ENCODE assay signal across 19 mouse cellular contexts in genomic region chr5:142039236-142039635, GRCm38 (mm10).
DNase-seq lines count a peak whose midpoint lies in the region; ATAC-seq lines count a peak whose summit lies in the region.
"Had no signal": no experiment of that assay in that cellular context is flagged by ENCODE, and none has a peak within 500 bp of the region (broad histone marks: within the 10 kb centered on the region; RNA-seq: fewer than 3 reads in every experiment).

No protein-coding gene starts in this region.

- 0 out of 2 replicates have a peak overlapping the region, but pooled peaks have one; percentile 4 for H3K27ac ChIP-seq in heart, embryonic 16.5 days (ENCODE audit: low read length)
- no peak overlapping the region for H3K27ac ChIP-seq in midbrain, embryonic 13.5 days
- H3K27ac ChIP-seq: embryonic facial prominence, embryonic 10.5 days; forebrain, embryonic 13.5 days; gastrocnemius, adult 2 months; heart, embryonic 13.5 days; hindbrain, embryonic 13.5 days; hindbrain, postnatal 0 days had no signal

- no peaks in the 10 kb centered on the region for H3K4me1 ChIP-seq in heart, embryonic 16.5 days (ENCODE audit: control insufficient read depth, insufficient read depth, low read length)
- H3K4me1 ChIP-seq in midbrain, embryonic 13.5 days (replicated peaks): no peaks in the 10 kb centered on the region
- H3K4me1 ChIP-seq: embryonic facial prominence, embryonic 10.5 days; forebrain, embryonic 13.5 days; heart, embryonic 13.5 days had no signal

- H3K27me3 ChIP-seq in heart, embryonic 16.5 days (ENCODE audit: control insufficient read depth, insufficient read depth, low read length): no peaks in the 10 kb centered on the region
- no peaks in the 10 kb centered on the region for H3K27me3 ChIP-seq in midbrain, embryonic 13.5 days
- H3K27me3 ChIP-seq: forebrain, embryonic 13.5 days; heart, embryonic 13.5 days; hindbrain, embryonic 13.5 days had no signal

- H3K9me3 ChIP-seq in heart, embryonic 16.5 days (replicated peaks; ENCODE audit: control insufficient read depth, low read length): no peaks in the 10 kb centered on the region
- no peaks in the 10 kb centered on the region for H3K9me3 ChIP-seq in midbrain, embryonic 13.5 days
- H3K9me3 ChIP-seq: embryonic facial prominence, embryonic 10.5 days; forebrain, embryonic 13.5 days; heart, embryonic 13.5 days; hindbrain, embryonic 13.5 days had no signal

- H3K4me3 ChIP-seq in heart, embryonic 16.5 days (ENCODE audit: low read length): no peak overlapping the region
- no peak overlapping the region for H3K4me3 ChIP-seq in midbrain, embryonic 13.5 days (replicated peaks)
- H3K4me3 ChIP-seq: embryonic facial prominence, embryonic 10.5 days; forebrain, embryonic 13.5 days; gastrocnemius, adult 2 months; heart, embryonic 13.5 days; hindbrain, embryonic 13.5 days had no signal

- H3K4me2 ChIP-seq in heart, embryonic 16.5 days (ENCODE audit: low read depth, low read length): no peak overlapping the region
- no peak overlapping the region for H3K4me2 ChIP-seq in midbrain, embryonic 13.5 days (replicated peaks)
- H3K4me2 ChIP-seq: forebrain, embryonic 13.5 days; heart, embryonic 13.5 days; hindbrain, embryonic 13.5 days had no signal

- H3K9ac ChIP-seq in heart, embryonic 16.5 days (ENCODE audit: low read length): no peak overlapping the region
- H3K9ac ChIP-seq in midbrain, embryonic 13.5 days (replicated peaks): no peak overlapping the region
- H3K9ac ChIP-seq: forebrain, embryonic 13.5 days; forebrain, postnatal 0 days; heart, embryonic 13.5 days; hindbrain, embryonic 13.5 days had no signal

- 0 out of 2 replicates have a peak, but pooled peaks have one; percentile 30 for ATAC-seq in heart, embryonic 16.5 days (replicated peaks; ENCODE audit: extremely low read depth, insufficient read depth, low FRiP score)
- no peak for ATAC-seq in midbrain, embryonic 13.5 days
- ATAC-seq: forebrain, embryonic 13.5 days; forebrain, postnatal 0 days; hindbrain, postnatal 0 days had no signal

- WGBS in heart, embryonic 16.5 days: 87% methylated on average over 6 of the region's 6 CpGs
- WGBS in midbrain, embryonic 13.5 days: 90% methylated on average over 6 of the region's 6 CpGs

- no peaks in the 10 kb centered on the region; the same call in 1 of the 2 replicates for H3K36me3 ChIP-seq in heart, embryonic 16.5 days (ENCODE audit: control insufficient read depth, insufficient read depth)
- H3K36me3 ChIP-seq in midbrain, embryonic 13.5 days: no peaks in the 10 kb centered on the region
- H3K36me3 ChIP-seq: embryonic facial prominence, embryonic 10.5 days had no signal

- DNase-seq in heart, postnatal 14 days: no peak
- DNase-seq in thymus, postnatal 0 days (ENCODE audit: low spot score): peak; percentile 63
- DNase-seq in thymus, postnatal 36 days: peak; percentile 47 to 65
- DNase-seq in cerebellum, adult 11 months: no peak
- no peak for DNase-seq in gastrocnemius, adult 18-20 months (ENCODE audit: low spot score)
- DNase-seq: adrenal gland, adult 8-10 months; cerebellum, adult 11-12 months; cerebellum, postnatal 10 days; forebrain, postnatal 0 days; gastrocnemius, adult 2 months; gastrocnemius, postnatal 25 days; heart, postnatal 10 days had no signal

- intact Hi-C loops in heart, postnatal 14 days (cut with DNase I): loop anchor here (2.0 kb wide), 1 partner anchor 28 kb away; no protein-coding TSS in a partner anchor

Comparison
In these comparisons a context has a peak if more than half of its experiments do, and no peak if none do; other contexts are left out.
1. DNase-seq: peak in thymus, postnatal 0 days (single experiment) and thymus, postnatal 36 days (2 of 2); none in heart, postnatal 14 days (0 of 2), cerebellum, adult 11 months (single experiment) and gastrocnemius, adult 18-20 months (single experiment).